Mouse (Mus musculus) spleen, embryonic (tissue): ENCODE measurements at regions not wholly inside any gene's neighbourhood (a gene's known extent, or its start where the extent isn't known, plus 50 kb on each side); places are given as distances from the start of the nearest gene placed in this dataset.

Experiments
- CTCF ChIA-PET: fragments of 350-600 bp; sonication (Branson Sonifier 250); formaldehyde crosslinking; loops from one replicate; lab custom pipeline; 2022; lab: Charles Lee

DNA sequence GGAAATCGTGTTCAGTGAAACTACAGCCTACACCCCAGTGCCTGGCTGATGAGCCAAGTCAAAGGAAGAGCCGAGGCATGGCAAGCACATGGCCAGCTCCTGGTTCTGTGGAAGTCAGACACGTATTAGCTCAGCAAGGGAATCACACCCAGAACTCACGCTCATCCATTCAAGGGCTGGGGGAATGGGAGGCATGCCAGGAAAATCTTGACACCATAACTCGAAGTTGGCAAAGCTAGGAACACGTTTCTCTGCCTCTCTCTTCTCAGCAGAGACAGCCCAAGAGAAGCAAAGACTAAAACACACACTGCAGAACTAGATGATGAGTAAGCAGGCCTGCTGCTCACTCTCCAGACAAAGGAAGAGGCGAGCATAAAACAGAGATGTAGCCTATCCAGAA lies 53.5 kb upstream of the Ypel5 start:
- CTCF ChIA-PET = no interaction called here

DNA sequence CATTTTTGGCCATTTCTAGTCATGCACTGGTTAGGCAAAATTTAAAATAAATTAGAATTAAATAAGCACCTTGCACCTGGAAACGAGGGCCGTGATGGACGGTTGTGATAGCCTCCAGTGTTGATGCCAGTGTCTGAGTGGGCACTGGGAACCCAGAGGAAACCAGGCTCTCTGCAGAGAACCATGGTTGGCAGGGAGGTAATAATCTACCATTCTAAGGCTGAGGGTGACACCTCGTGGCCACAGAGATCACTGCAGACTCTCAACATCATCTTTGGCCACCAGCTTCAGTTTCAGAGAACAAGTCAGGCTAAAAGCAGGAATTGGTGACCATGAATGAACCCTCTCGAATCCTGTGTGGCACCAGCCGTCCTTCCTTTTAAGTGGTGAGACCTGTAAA lies 54.5 kb upstream of the Ypel5 start:
- CTCF ChIA-PET = no interaction called here

DNA sequence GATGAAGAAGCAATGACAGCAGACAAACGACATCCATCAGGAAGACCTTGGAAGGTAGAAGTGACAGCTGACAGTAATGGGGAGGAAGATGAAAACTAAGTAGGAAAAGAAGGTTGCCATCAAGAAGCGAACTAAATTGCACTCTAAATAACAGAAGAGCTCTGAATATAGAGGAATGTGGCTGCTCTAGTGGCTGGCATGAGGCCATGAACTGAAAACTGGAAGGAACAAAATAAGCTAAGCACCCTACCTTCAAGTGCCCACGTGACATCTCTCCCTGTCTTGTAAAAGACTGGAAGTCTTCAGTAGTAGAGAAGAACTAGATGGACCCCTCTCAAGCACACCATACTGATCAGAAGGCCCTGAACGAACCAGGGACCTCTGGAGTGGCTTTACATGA lies 68.0 kb upstream of the Ypel5 start:
- CTCF ChIA-PET = no interaction called here

DNA sequence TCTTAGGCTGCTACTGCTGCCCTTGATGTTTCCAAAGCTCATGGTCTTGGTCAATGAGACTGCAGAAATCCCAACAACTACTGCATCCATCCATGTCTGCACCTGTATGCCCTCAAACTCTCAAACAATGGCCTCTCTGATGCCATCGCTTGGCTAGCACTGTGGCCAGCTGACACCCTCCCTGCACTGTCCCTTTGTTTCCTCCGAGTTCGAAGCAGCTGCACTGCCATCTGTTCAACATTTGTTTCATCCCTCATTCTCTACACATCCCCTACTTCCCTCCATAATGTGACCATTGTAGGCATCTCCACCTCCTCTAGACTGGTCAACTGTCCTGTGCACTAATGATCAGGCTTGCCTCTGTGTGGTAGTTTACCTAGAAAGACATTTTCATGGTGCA lies 75.3 kb upstream of the Ypel5 start:
- CTCF ChIA-PET = no interaction called here

DNA sequence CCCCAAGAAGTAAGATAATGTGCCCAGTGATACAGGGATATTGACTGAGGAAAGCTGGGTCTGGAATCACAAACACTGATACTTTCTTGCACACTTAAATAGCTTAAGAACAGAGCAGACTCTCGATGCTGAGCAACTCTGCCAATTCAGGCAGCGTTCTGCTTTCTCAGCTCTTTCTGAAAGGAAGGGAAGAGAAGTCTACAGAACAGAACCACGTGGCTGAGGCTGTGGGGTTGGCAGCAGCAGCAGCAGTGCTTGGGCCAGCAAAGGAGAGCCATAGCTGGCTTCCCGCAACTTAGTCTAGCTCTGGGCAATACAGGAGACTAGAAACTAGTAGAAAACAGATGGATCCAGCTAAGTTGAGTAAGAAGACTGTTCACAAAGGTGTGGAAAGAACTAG lies 89.8 kb upstream of the Ypel5 start:
- CTCF ChIA-PET = no interaction called here

DNA sequence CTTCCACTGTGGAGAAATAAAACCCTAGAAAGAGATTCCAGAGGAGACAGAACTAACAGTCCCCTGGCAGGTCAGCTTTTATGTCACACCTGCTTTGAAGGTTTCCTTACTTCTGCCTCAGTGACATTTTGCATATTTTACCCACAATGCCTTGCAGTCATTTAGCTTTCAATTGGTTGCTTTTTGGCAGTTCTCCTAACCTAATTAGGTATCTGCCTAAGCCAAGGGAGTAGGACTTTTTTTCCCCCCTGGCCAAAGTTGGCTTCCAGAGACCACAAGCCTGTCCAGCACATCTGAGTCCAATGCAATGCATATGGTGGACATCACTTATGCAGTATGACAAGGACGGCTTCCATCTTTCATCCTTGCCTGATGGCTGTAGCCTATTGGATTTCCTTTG lies 103.2 kb upstream of the Ypel5 start:
- CTCF ChIA-PET = no interaction called here

DNA sequence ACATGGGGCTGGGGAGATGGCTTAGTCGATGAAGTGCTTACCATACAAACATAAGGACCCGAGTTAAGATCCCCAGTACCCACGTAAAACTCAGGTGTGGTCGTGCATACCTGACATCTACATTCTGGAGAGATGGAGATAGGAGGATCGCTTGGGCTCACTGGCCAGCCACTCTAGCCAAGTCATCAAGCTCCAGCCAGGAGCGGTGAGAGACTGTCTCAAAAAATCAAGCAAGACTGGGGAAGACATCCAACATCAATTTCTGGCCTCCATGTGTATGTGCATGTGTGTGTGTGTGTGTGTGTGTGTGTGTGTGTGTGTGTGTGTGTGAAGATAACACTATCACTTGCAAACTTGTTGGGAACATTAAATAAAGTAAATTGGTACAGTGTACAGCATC lies 104.6 kb upstream of the Ypel5 start:
- CTCF ChIA-PET = interaction anchor here (0.7 kb wide), 1 partner anchor 1189 kb away, joined by 3 read pairs; no protein-coding TSS in a partner anchor

DNA sequence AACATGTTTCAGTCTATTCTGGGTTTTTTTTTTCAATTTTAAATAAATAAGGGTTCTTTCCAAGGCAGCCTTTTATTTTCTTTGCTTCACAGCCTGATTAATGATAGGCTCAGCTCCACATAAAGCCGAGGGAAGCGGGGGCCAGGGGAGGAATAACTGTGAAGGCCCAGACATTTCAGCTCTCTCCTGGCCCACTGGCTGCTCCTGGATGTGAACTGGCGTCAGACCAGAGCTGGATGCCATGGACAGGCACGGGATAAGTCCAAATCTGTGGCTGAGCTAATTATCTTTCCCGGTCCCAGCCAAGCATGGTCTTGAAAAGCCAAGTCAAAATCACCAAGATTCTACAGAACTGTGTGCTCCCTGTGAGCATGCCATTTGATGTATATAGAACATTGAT lies 105.1 kb upstream of the Ypel5 start:
- CTCF ChIA-PET = no interaction called here

DNA sequence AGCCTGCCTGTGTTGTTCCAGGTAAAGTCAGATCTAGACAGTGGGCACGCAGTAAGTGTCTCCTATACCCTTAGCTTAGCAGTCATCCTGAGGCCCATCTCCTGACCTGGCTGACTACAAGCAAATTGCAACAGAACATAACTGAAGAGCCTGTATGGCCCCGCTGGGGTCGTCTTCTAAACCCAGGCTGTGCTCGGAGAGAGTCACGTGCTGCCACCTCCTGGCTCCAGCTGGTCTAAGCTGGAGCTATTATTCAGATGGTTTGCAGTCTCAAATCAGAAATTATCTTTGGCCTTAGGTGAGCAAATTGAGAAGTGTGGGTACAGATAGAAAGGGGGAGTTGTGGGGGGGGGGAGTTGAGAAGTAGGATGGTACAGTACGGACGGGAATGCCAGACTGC lies 115.5 kb upstream of the Ypel5 start:
- CTCF ChIA-PET = no interaction called here

DNA sequence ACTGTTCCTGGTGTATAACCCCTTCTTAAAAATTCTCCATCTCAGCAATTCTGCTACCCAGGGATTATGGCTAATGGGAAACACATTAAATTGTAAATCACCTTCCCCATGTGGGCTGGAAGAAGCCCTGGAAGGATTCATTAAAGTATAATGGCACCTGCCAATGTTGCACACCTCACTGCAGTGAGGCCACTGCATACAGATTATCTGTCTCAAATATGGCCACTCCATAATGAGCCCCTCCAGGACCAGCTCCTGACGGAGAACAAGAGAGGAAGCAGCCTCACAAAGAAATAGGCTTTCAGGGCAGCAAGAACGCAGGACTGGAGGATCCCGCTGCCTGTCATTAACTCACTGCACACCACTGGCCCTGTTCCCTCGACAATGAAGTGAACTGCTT lies 115.2 kb upstream of the Alk start:
- CTCF ChIA-PET = no interaction called here

DNA sequence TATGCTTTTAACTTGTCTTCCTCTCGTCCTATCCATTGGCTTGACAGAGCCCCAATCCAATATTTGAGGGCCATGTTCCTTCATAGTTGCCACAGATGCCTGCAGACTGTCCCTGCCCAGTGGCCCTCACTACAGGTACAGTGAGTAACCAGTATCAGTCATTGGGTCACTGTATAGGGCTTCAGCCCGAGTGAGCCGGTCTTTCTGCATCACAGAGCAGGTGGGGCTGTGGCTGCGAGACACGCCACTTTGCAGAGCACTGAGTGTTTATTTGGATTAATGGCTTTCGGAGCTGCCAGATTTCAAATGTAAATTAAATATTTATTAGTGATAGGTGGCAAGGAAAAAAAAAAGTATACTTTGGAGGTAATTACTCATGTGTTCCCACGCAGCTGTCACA lies 87.2 kb upstream of the Alk start:
- CTCF ChIA-PET = no interaction called here

DNA sequence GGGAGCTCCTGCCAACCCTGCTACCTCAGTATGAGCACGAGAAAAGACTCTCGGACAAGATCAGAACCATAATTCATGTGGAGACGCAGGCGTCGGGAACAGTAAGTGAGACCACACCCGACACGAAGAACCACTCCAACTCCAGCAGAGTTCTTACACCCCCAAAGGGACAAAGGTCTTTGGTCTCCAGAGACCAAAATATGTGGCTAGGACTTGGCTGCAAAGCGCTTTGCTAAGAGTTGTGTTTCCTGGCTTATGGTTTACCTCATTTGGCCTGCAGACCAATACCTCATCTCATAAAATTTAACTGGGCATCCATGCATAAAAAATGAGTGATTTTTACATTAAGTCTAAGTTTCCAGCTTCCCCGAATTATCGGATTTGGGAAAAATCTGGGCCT lies 85.2 kb upstream of the Alk start:
- CTCF ChIA-PET = no interaction called here

DNA sequence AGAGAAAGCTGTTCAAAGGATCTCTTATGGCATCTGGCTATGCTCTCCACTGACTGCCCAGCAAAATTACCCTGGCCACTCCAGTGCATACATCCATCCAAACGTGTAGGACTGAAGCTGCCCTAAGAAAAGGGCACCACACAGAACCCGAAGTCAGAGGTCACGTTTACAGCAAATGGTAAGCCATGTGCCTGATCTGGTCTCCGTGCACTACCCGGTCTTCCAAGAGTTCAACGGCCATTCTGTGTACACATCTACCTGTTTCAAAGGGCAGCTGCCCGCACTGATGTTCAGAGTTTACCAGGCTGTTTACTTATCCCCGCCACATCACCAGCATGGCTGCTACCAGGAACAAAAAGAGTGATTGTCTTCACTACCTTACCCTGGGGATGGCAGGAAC lies 84.4 kb upstream of the Alk start:
- CTCF ChIA-PET = no interaction called here

DNA sequence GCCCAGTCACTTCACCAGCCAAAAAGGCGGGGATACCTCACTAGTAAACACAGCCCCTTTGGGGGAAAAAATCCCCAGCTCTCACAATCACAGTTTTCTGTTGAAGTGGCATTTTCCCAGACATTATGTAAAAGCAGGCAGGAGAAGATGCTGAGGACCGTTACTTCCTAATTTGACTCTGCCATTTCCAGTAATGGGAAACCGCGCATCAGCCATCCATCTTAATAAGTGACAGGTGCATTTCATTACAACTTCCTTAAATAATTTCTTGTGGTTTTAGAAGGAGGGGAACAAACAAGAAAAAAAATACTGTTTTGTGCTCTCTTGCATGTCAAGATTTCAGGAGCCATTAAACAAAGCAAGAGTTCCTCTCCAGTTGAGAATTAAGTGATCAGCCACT lies 70.2 kb upstream of the Alk start:
- CTCF ChIA-PET = no interaction called here

DNA sequence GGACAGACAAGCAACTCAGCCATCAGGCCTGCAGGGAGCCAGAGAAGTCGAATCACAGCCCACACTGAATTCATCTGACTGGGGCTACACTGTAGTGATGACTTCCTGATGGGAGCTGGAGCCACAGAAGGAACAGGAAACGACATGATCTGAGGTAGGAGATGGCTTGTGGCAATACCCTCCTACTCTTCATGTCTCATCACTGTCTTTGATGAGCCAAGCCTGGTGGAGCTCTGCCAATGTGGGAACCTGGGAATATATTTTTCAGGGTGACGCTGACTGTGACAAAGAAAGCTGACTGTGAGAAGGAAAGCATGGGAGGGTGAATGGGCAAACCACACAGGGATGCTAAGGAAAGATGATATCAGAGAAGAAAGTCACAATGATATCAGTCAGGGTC lies 67.6 kb upstream of the Alk start:
- CTCF ChIA-PET = no interaction called here

DNA sequence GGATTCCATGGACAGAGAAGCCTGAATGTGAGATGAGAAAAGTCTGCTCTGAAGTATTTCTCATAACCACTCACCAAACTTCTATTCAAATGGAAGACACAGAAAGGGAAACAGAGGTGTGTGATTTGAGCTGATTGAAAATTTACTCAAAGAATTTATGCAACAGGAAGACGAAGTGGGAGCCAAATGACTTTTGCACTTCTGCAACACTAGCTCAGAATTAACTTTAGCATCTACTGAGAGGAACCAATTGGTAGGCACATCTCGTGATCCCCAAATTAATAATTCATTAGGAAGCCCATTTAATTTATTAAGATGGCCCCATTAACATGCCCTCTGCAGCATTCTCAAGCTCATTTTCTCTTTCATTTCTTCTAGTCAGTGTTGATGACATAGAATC lies 62.5 kb upstream of the Alk start:
- CTCF ChIA-PET = no interaction called here

DNA sequence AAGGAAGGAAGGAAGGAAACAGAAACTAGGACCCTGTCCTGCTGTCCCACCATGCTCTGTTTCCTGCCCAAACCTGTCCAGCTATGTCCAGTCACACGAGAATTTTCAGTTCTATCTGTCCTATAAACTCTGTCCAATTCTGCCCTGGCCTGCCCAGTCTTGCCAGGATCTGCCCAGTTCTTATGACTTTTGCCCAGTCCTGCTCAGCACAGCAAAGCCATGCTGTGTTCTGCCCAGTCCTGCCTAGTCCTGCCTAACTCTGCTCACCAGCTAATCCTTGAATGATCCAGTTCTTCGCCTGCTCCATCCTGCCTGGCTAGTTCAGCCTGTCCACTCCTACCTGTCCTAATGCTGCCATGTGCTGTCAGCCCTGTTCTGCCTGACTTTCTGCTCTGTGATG lies 57.3 kb upstream of the Alk start:
- CTCF ChIA-PET = no interaction called here

DNA sequence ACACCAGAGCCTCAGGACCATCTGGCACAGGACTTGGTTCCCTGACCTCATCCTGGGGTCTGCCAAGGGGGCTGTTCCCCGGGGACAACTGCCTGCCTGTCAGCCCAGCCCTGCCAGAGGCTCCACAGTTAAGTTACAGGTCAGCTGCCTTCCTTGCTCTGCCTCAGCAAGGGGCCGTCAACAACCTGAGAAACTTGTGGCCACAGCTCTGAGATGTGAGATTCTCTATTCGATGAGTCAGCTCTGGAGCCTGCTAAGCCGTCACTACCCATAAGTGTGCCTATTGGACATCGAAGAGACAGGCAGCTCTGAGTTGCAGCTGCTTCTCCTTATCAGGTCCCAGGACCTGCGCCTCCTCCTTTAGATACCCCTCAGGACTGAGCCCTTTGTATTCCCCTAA lies 54.3 kb upstream of the Alk start:
- CTCF ChIA-PET = no interaction called here

DNA sequence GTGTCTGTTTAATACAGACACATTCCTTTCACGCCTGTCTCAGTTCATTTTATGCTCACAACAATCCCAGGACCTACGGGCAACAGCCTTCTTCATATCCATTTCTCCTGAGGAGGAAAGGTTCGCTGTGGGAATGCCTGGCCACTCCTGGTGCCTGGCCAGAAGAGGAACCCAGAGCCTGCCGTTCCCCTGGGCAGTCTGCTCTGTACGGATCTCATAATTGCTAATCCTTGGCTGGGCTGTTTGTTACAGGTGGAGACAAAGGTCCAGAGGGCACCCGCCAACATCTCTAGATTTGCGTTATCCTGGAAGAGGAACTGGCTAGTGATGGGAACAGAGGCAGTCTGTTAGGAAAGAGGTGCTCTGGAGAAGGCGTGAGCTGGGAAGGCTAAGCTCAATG lies 53.4 kb upstream of the Alk start:
- CTCF ChIA-PET = no interaction called here
